Mouse (Mus musculus) neural tube, embryonic 13.5 days (tissue): ENCODE results near the gene Omp. TPM values are rescaled to one million over a fixed set of nuclear protein-coding genes. Genes with fewer than 3 reads are reported as not detected.
A peak's percentile ranks its signal among the peaks of the same experiment; 100 is the strongest.

Experiments
- ATAC-seq: fragments of 200-750 bp; cut with Nextera tagmentation; 2 replicates; pipeline ENCODE4 v1.8.0; 2017; ENCODE audit warnings: low read depth, mild to moderate bottlenecking, moderate TSS enrichment, moderate library complexity
- H3K27ac ChIP-seq: fragments of 300-500 bp; sonication (generic); replicated peaks from 2 replicates; pipeline ENCODE4 v1.5.1; 2015; ENCODE audit warnings: moderate library complexity, mild to moderate bottlenecking, inconsistent platforms
- H3K27me3 ChIP-seq: fragments of 300-500 bp; sonication (generic); 2 replicates; pipeline ENCODE4 v1.6.1; 2015; ENCODE audit warnings: mild to moderate bottlenecking, inconsistent platforms
- H3K36me3 ChIP-seq: fragments of 300-500 bp; sonication (generic); 2 replicates; pipeline ENCODE4 v1.6.1; 2015; ENCODE audit warnings: mild to moderate bottlenecking, inconsistent platforms
- H3K4me1 ChIP-seq: fragments of 300-500 bp; sonication (generic); replicated peaks from 2 replicates; pipeline ENCODE4 v1.6.1; 2015; ENCODE audit warnings: inconsistent platforms
- H3K4me2 ChIP-seq: fragments of 300-500 bp; sonication (generic); 2 replicates; pipeline ENCODE4 v1.6.1; 2015; ENCODE audit warnings: inconsistent platforms, mild to moderate bottlenecking, moderate library complexity
- H3K4me3 ChIP-seq: fragments of 300-500 bp; sonication (generic); 2 replicates; pipeline ENCODE4 v1.5.1; 2015; ENCODE audit warnings: mild to moderate bottlenecking, inconsistent platforms
- H3K9ac ChIP-seq: fragments of 300-500 bp; sonication (generic); 2 replicates; pipeline ENCODE4 v1.6.1; 2015; ENCODE audit warnings: moderate library complexity, mild to moderate bottlenecking, inconsistent platforms
- H3K9me3 ChIP-seq: fragments of 300-500 bp; sonication (generic); 2 replicates; pipeline ENCODE4 v1.6.1; 2016; ENCODE audit warnings: inconsistent platforms
- WGBS: fragments of 180-500 bp; shearing (Covaris S2); methylation state at CpG from one replicate; pipeline ENCODE4 v1.1.7; 2015; 5-methylcytosine and 5-hydroxymethylcytosine counted together
- polyA plus RNA-seq: library from polyadenylated mRNA; unstranded; fragments of >200 nt; fragmentation: Nextera tagmentation; extraction: Ambion mirVana; gene quantifications from 2 replicates; pipeline ENCODE4 v1.2.1, GENCODE M21; 2015

Omp gene
- polyA plus RNA-seq, 1 experiment from 2014 or later, result 0.60 TPM

GRCm38 (mm10) chr7:98150525-98150924 lies 5.2 kb upstream of the Omp start:
- no peak for ATAC-seq
- Histone ChIP-seq H3K27ac (no peak overlapping the region), H3K36me3 (no peaks in the 10 kb centered on the region), H3K9me3 (no peaks in the 10 kb centered on the region), H3K4me3 (no peak overlapping the region), H3K9ac (no peak overlapping the region), H3K4me1 (peaks cover 35% of the 10 kb centered on the region), H3K27me3 (no peaks in the 10 kb centered on the region), H3K4me2 (no peak overlapping the region)
- WGBS, result 47% methylated on average over 5 of the region's 5 CpGs

GRCm38 (mm10) chr7:98149802-98150201 lies 4.5 kb upstream of the Omp start:
- H3K9ac ChIP-seq, result no peak overlapping the region
- H3K36me3 ChIP-seq, result 0 out of 2 replicates have a peak, but pooled peaks cover 4% of the 10 kb centered on the region
- WGBS, result 18% methylated on average over 3 of the region's 3 CpGs
- H3K9me3 ChIP-seq, result no peaks in the 10 kb centered on the region
- H3K27me3 ChIP-seq, result no peaks in the 10 kb centered on the region
- H3K4me2 ChIP-seq, result no peak overlapping the region
- H3K4me1 ChIP-seq, result peaks cover 35% of the 10 kb centered on the region
- no peak overlapping the region for H3K27ac ChIP-seq
- no peak overlapping the region for H3K4me3 ChIP-seq
- ATAC-seq, result no peak

- no peak for ATAC-seq
- H3K4me1 ChIP-seq, result peaks cover 35% of the 10 kb centered on the region
- WGBS, result 74% methylated on average over 9 of the region's 10 CpGs
- H3K36me3 ChIP-seq, result 0 out of 2 replicates have a peak, but pooled peaks cover 4% of the 10 kb centered on the region
- H3K4me2 ChIP-seq, result no peak overlapping the region
- H3K9ac ChIP-seq, result no peak overlapping the region
- no peak overlapping the region for H3K27ac ChIP-seq
- no peaks in the 10 kb centered on the region for H3K9me3 ChIP-seq
- H3K4me3 ChIP-seq, result no peak overlapping the region
- no peaks in the 10 kb centered on the region for H3K27me3 ChIP-seq
Measured at GRCm38 (mm10) chr7:98148721-98149407, 3.6 kb upstream of the Omp start.

GRCm38 (mm10) chr7:98147766-98148165 lies 2.5 kb upstream of the Omp start:
- Histone ChIP-seq H3K9me3 (no peaks in the 10 kb centered on the region), H3K9ac (no peak overlapping the region), H3K27ac (no peak overlapping the region), H3K4me3 (no peak overlapping the region), H3K27me3 (no peaks in the 10 kb centered on the region), H3K4me2 (no peak overlapping the region), H3K36me3 (0 out of 2 replicates have a peak, but pooled peaks cover 4% of the 10 kb centered on the region), H3K4me1 (peaks cover 37% of the 10 kb centered on the region)
- WGBS, result 78% methylated on average over 8 of the region's 8 CpGs
- no peak for ATAC-seq

GRCm38 (mm10) chr7:98146447-98146845 lies 1.1 kb upstream of the Omp start:
- no peak for ATAC-seq
- no peak overlapping the region for H3K9ac ChIP-seq
- 84% methylated on average over 8 of the region's 8 CpGs for WGBS

DNA sequence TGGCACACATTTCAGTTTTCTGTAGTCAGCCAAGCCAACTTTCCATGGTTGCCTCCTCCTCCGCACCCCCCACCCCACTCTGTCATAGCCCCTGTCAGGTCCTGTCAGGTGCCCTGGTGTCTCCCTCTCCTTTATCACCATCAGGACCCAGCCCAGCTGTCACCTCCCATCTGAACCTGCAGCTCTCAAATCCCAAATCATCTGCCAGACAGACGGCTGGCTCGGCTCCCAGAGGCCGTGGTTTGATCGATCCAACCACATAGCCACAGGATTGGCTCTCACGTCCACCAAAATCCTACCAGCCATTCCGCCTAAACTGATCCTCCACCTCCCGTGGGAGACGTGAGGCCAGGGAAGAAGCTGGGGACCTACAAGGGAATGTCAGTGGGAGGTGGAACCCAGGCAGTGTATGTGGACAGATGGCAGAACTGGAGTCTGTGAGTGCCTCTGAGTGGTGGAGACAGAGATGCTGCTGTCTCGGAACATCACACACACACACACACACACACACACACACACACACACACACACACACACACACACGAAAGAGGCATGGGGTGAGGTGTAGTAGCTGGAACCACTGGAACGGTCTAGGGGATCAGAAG lies 642 bp upstream of the Omp start:
- no peaks in the 10 kb centered on the region for H3K9me3 ChIP-seq
- H3K9ac ChIP-seq, result no peak overlapping the region
- no peak overlapping the region for H3K4me3 ChIP-seq
- H3K4me1 ChIP-seq, result peaks cover 36% of the 10 kb centered on the region
- H3K27me3 ChIP-seq, result no peaks in the 10 kb centered on the region
- 0 out of 2 replicates have a peak, but pooled peaks cover 4% of the 10 kb centered on the region for H3K36me3 ChIP-seq
- ATAC-seq, result no peak
- no peak overlapping the region for H3K27ac ChIP-seq
- H3K4me2 ChIP-seq, result no peak overlapping the region
- WGBS, result 86% methylated on average over 11 of the region's 12 CpGs

More at GRCm38 (mm10) chr7:98146447-98146845, 1.1 kb upstream of the Omp start:
- Histone ChIP-seq H3K4me2 (no peak overlapping the region), H3K36me3 (0 out of 2 replicates have a peak, but pooled peaks cover 4% of the 10 kb centered on the region), H3K4me3 (no peak overlapping the region), H3K9me3 (no peaks in the 10 kb centered on the region), H3K27ac (no peak overlapping the region), H3K4me1 (peaks cover 37% of the 10 kb centered on the region), H3K27me3 (no peaks in the 10 kb centered on the region)

- Histone ChIP-seq H3K9ac (no peak overlapping the region), H3K27me3 (no peaks in the 10 kb centered on the region), H3K4me2 (no peak overlapping the region), H3K9me3 (no peaks in the 10 kb centered on the region), H3K4me1 (peaks cover 39% of the 10 kb centered on the region), H3K4me3 (no peak overlapping the region), H3K36me3 (0 out of 2 replicates have a peak, but pooled peaks cover 4% of the 10 kb centered on the region), H3K27ac (0 out of 2 replicates have a peak overlapping the region, but pooled peaks have one; percentile 13)
- no peak for ATAC-seq
- 62% methylated on average over 3 of the region's 3 CpGs for WGBS
Measured at GRCm38 (mm10) chr7:98142648-98143047, 2.7 kb downstream of the Omp start.

DNA sequence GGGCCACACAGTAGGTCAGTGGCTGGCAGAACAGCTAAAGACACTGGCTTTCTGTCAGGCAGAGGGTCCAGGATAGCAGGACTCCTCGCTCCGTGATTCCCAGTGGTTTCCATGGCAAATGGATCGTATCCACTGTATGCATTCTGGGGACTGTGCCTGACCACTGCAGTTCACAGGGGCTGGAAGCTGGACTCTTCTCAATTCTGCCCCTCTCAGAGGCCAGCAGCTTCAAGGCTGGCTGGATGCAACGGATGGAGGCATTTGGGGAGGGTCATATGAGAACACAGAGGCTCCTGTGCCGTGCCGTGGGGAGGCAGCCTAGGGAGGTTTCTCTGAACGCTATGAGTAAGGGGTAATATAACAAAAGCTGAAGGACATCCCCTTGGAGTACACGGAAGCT lies 3.1 kb downstream of the Omp start:
- 0 out of 2 replicates have a peak overlapping the region, but pooled peaks have one; percentile 13 for H3K27ac ChIP-seq
- 0 out of 2 replicates have a peak, but pooled peaks cover 4% of the 10 kb centered on the region for H3K36me3 ChIP-seq
- 35% methylated on average over 8 of the region's 8 CpGs for WGBS
- H3K9me3 ChIP-seq, result no peaks in the 10 kb centered on the region
- ATAC-seq, result peak; percentile 34; the same call in 1 of the 2 replicates
- H3K4me3 ChIP-seq, result no peak overlapping the region
- peaks cover 42% of the 10 kb centered on the region for H3K4me1 ChIP-seq
- H3K9ac ChIP-seq, result no peak overlapping the region
- no peak overlapping the region for H3K4me2 ChIP-seq
- no peaks in the 10 kb centered on the region for H3K27me3 ChIP-seq

- Histone ChIP-seq H3K36me3 (0 out of 2 replicates have a peak, but pooled peaks cover 4% of the 10 kb centered on the region), H3K9me3 (no peaks in the 10 kb centered on the region), H3K4me2 (no peak overlapping the region), H3K4me1 (peaks cover 42% of the 10 kb centered on the region), H3K4me3 (no peak overlapping the region), H3K27ac (no peak overlapping the region), H3K27me3 (no peaks in the 10 kb centered on the region), H3K9ac (no peak overlapping the region)
- ATAC-seq, result 0 out of 2 replicates have a peak, but pooled peaks have one; percentile 13
- 66% methylated on average over 3 of the region's 3 CpGs for WGBS
Measured at GRCm38 (mm10) chr7:98141206-98141605, 4.1 kb downstream of the Omp start.

DNA sequence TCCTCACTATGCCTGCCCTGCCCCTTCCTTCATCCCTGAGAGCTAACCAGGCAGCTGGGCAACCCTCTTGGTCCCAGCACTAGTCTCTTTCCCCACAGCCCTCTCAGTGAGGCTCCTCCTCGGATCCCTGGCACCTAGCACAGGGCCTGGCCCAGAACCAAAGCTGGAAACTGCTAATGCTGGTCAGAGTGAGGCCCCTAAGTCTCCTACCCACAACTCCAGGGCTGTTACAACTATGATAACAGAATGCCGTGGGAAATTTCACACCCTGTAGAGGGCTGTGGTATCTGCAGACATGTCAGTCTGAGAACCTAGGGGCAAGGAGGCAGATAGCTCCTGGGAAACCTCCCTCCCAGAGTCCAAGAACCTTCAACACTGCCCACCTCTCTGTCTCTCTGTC lies 4.7 kb downstream of the Omp start:
- 48% methylated on average over 2 of the region's 2 CpGs for WGBS
- no peak overlapping the region for H3K4me3 ChIP-seq
- ATAC-seq, result no peak
- no peak overlapping the region for H3K4me2 ChIP-seq
- no peaks in the 10 kb centered on the region for H3K27me3 ChIP-seq
- H3K9me3 ChIP-seq, result no peaks in the 10 kb centered on the region
- H3K9ac ChIP-seq, result no peak overlapping the region
- H3K4me1 ChIP-seq, result peaks cover 42% of the 10 kb centered on the region
- no peak overlapping the region for H3K27ac ChIP-seq
- 0 out of 2 replicates have a peak, but pooled peaks cover 4% of the 10 kb centered on the region for H3K36me3 ChIP-seq

- Histone ChIP-seq H3K4me3 (no peak overlapping the region), H3K27me3 (no peaks in the 10 kb centered on the region), H3K4me1 (peaks cover 42% of the 10 kb centered on the region), H3K9me3 (no peaks in the 10 kb centered on the region), H3K36me3 (peaks cover 11% of the 10 kb centered on the region), H3K9ac (no peak overlapping the region), H3K4me2 (no peak overlapping the region), H3K27ac (no peak overlapping the region)
- no peak for ATAC-seq
- WGBS, result 28% methylated on average over 9 of the region's 9 CpGs
Measured at GRCm38 (mm10) chr7:98139216-98139615, 6.1 kb downstream of the Omp start.

- no peak overlapping the region for H3K27ac ChIP-seq
- peaks cover 11% of the 10 kb centered on the region for H3K36me3 ChIP-seq
- H3K4me1 ChIP-seq, result peaks cover 38% of the 10 kb centered on the region
- no peak overlapping the region for H3K9ac ChIP-seq
- H3K4me3 ChIP-seq, result no peak overlapping the region
- H3K27me3 ChIP-seq, result no peaks in the 10 kb centered on the region
- ATAC-seq, result no peak
- H3K4me2 ChIP-seq, result no peak overlapping the region
- 66% methylated on average over 2 of the region's 2 CpGs for WGBS
- H3K9me3 ChIP-seq, result no peaks in the 10 kb centered on the region
Measured at GRCm38 (mm10) chr7:98137995-98138394, 7.3 kb downstream of the Omp start.
